Mouse (Mus musculus) lung, adult 18-20 months (tissue): ENCODE data around the gene Lmtk2.

Experiments
- DNase-seq, 2 experiments: peaks; one replicate each; pipeline ENCODE4 v3.0.0; 2022; ENCODE audit warnings: mixed read lengths in 2 of 2

Gene Lmtk2

DNA sequence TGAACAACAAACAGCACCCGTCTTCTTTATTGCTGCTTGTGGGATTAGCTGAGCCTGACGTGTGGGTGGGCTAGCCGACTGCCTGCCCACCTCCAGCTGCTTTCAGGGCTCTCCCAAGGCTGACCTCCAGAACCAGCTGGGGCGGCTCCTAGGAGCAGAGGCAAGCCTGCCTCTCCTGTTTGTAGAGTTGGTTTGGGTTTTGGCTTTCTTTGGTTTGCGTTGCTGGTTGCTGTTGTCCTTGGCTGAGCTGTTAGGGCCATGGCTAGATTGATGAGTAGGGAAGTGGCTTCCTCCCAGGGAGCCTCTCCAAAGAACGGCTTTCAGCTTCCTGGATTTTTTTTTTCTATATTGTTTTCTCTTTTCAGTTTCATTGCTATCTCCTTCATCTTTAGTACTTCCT, 78.0 kb downstream of the Lmtk2 start:
- no peak for DNase-seq

DNA sequence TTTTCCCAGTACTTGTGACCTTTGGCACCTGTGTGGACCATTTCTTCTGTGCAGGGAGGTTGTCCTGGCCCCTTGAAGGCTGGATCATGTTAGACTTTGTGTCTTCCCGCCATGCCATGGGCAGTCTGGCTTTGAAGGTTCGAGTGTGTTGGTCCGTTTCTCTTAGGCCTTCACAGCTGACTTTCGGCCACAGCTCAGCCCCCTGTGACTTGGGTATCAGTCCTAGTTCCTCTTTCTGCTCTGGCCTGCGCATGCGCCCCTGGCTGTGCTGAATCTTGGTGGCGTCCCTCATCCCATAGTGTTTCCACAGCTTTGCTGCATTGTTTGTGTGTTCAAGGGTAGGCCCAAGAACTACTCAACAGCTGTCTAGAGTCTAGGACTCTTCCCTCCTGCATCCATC, 81.0 kb downstream of the Lmtk2 start:
- DNase-seq: peak in 1 of 2 experiments; percentile 48

DNA sequence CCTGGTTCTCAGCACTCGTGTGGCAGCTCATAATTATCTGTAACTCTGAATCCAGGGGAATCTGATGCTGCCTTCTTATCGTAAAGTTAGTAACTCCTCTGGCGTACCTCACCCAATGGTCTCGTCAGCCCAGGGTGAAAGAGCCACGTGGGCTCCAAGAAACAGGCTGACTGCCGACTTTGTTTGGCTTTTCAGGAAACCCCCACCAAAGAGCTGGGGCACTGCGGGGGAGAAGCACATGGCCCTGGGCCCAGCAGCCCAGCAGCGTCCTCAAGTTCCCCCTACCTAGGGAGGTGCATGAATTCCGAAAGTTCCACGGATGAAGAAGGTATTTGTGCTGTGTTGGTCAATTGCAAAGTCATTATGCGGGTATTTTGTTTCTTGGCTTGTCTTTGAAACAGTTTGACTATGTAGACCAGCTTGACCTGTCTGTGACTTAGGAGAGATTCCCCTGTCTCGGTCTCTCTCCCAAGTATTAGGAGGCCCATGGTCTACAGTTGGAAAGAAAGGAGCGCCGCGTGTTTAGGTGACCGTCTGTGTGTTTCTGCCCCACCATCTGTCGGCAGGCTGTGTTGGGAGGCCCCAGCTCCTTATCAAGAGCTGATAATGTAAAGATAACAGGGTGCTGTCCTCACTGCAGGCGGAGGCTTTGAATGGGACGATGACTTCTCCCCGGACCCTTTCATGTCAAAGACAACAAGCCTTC, 82.5 kb downstream of the Lmtk2 start:
- DNase-seq: no peak

DNA sequence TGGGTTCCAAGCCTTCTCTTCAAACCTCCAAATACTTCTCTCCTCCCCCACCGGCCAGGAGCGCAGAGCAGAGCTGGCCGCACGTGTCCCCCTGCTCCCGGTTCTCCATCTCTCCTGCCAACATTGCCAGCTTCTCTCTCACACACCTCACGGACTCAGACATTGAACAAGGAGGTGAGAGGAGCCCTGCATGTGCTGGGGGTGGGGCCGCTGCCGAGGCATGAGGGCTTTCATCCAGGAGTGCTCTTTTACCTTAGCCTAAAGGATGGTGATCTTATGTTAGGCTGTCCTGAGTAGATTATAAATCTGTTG, 83.0 kb downstream of the Lmtk2 start:
- DNase-seq: no peak

DNA sequence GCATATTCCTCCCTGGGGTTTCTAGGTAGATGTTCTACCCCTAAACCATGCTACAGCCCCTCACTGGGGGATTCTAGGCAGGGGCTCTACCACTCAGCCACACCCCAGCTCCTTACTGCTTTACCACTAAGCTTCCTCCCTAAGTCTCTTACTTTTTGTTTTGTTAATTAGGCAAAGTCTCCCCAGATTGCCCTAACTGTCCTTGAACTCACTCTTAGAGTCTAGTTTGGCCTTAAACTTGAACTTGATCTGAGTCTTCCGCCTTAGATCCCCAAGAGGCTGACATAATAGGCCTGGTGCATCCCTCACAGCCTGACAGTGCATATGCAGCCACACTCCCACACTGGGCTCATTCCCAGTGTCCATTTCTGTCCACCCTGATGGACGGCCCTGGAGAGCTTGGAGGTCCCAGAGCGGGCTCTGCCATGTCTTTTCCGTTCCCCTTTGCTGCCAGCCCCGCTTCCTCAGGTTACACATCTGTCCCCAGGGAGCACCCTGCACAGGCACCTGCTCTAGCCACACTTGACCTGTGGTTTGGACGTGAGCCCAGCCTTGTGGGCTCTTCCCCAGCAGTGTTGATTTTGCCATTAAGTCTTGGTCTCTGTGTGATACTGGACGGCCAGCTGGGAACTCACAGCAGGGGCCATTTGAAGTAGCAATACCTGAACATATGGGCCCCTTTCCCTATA, 83.6 kb downstream of the Lmtk2 start:
- peak; percentile 87 to 89 for DNase-seq

DNA sequence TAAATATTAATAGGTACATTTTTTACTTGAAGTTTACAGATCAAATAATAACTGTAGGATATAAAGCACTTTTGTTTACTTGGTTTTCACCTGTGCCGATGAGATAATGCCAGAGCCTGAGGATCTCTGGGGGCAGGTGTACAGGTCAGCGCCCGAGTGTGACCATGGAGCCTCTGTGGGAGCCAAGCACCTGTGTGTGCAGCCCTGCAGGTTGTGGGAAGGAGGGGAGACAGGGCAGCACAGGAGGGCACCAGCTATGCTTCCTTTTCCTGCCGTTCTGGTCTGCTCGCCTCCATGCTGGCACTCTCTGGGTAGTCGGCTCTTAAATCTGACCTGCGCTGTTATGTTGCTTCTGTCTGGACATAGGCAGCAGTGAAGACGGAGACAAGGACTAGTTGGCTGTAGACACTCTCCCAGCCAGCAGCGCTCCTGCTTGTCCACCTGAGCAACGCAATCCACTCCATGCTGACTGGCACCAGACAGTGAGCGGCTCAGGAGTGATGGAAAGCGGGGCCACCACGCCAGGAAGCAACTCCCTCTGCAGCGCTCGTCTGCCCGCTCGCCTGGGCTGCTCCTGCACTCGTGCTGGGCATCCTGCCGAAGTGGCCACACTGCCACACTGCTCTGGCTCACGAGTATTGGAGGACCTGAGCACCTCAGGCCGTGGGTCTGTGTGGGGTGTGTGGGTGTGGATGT, 84.3 kb downstream of the Lmtk2 start:
- peak in 1 of 2 experiments; percentile 12 for DNase-seq

DNA sequence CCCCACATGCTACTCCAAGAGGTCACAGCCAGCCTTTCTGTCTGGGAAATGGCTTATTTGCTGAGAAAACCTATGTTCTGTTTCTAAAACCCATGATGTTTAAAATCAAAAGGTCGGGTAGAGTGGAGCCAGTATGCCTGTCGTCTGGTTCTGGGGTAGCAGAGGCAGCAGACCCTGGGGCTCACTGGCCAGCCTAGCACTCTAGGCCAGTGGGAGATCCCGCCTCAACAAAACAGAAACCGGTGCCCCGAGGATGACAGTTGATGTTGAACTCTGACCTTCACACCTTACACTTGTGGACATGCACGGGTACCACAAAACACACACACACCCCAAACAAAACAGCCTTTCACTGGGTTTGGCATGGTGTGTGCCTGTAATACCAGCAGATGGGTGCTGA, 88.2 kb downstream of the Lmtk2 start:
- no peak for DNase-seq

DNA sequence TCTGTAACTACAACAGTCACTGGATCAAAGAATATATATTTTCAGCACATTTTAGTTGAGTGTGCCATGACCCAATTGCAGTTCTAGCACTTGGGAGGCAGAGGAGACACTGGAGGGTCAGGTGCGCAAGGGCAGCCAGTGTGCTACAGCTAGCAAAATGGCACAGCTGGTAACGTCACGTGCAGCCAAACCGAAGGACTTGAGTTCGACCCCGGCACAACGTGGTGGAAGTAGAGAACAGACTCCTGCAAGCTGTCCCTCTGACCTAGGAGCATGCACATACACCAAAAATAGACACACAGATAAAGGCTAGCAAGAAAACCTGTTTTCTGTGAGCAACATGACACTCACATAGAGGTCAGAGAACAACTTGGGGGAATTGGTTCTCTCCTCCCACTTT, 89.1 kb downstream of the Lmtk2 start:
- no peak for DNase-seq

DNA sequence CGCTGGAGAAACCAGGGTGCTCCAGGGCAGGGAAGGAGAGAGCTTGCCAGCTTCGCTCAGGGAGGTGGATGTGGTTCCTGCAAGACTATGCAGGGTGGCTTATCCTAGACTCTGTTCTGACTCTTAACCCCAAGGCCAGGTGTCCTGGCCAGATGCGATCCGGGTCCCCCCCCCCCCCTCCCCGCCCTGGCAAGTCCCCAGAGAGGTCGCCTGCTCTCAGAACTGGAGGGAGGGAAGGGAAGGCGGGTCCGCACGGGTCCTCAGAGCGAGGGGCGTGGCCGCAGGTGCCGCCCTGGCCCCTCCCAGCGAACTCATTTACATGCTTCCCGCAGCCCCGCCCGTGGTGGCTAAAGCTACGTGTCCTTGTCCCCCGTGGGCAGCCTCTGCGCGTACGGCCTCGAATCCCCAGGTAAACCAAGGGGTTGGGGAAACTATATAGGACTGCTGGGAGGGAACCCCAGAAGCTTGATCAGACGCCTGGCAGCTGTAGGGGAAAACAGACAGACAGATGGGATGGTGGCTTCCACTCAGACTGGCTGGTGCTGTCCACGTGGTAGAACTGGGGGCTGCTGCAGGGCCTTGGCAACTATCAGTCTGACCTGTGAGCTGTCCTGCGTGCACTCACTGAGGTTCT, 89.8 kb downstream of the Lmtk2 start, which contains the start of gene Bhlha15:
Bhlha15 (plus strand) TSS at position 337 of the 634 bp plus-strand sequence.
- peak; percentile 79 to 84 for DNase-seq

DNA sequence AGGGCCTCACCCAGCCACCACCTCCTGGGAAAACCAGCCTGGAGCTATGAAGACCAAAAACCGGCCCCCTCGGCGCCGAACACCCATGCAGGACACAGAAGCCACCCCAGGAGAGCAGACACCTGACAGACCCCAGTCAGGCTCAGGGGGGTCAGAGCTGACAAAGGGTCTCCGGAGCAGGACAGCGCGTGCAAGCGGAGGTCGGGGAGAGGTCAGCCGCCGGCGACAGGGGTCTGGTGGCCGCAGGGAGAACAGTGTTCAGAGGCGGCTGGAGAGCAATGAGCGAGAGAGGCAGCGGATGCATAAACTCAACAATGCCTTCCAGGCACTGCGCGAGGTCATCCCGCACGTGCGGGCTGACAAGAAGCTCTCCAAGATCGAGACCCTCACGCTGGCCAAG, 90.8 kb downstream of the Lmtk2 start:
- no peak for DNase-seq

DNA sequence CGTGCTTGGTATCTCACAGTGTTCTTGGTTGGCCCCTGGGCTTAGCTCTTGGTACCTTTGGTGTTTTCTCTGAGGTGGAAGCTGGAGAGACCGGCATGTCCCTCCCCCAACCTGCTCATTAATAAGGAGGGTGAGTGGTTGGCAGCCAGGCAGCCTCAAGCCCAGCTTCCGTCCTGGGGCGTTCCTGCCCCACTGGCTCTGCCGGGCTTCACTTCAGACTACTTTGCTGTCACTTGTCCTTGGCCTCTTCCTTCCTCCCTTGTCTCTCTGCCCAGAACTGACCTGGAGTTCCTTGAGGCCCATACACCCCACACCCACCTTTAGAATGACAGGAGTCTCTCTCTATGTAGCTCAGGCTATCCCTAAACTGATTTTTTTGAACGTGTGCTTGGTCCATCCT, 92.4 kb downstream of the Lmtk2 start:
- DNase-seq: peak in 1 of 2 experiments; percentile 32

DNA sequence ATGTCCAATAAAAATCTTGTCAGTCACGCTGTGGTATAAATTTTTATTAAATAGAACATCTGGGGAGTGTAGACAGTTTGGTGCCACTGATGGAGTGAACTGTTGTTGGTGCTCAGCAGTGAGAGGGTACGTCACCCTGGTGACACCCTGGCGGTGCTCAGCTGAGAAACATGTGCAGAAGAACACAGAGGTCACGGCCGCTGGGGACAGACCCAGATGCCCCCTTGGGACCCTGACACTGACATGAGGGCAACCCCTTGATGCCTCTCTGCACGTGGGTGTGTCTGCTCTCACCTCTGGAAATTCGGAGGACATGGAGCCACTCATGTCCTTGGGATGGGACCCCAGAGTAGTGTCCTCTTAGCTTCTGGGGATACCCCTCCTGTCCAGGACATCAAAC, 94.2 kb downstream of the Lmtk2 start:
- no peak for DNase-seq

DNA sequence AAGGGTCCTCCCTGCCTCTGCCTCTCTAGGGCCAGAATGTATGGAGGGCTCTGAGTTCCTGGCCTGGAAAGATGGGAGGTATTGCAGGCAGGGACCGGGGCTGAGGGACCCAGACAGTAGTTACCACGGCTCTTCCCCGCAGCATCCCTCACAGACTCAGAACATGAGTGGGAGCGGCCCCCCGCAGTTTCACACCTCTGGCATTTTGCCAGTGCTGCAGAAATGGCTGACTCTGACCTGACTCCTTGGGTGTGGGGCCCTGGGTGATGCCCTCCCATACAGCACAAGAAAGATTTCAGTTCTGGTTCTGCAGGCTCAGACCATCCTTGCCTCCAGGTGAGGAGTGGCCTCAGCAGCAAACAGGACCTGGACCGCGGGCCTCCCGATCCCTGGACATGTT, 95.3 kb downstream of the Lmtk2 start:
- DNase-seq: no peak

DNA sequence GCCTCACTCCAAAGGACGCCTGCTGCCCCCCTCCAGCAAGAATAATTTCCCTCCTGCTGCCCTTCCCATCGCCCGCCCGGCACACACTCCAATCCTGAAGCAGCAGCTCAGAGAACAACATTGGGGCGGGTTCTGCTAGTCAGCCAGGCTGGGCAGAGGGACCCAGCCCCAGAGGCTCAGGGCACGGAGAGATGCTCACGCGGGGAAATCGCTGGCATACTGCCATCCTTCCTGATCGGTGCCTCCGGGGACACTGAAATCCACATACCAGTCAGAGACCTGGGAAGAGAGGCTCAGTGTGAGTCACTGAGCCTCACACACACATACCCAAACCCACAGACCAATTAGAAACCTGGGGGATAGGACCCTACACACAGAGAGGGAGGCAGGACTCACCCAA, 100.4 kb downstream of the Lmtk2 start:
- no peak for DNase-seq

DNA sequence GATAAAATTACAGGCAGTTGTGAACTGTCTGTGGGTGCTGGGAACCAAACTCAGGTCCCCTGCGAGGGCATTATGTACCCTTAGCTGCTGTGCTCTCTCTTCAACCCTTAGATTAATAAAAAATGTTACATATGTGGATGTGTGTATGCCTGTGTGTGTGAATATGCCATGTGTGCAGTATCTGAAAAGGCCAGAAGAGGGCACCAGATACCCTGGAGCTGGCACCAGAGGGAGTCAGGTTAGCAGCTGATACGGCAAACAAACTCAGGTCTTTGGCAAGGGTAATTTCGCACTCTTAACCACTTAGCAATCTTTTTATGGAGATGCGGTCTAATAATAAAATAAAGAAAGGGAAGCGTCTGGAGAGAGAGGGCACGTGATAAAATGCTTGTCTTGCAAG, 102.2 kb downstream of the Lmtk2 start:
- no peak for DNase-seq

DNA sequence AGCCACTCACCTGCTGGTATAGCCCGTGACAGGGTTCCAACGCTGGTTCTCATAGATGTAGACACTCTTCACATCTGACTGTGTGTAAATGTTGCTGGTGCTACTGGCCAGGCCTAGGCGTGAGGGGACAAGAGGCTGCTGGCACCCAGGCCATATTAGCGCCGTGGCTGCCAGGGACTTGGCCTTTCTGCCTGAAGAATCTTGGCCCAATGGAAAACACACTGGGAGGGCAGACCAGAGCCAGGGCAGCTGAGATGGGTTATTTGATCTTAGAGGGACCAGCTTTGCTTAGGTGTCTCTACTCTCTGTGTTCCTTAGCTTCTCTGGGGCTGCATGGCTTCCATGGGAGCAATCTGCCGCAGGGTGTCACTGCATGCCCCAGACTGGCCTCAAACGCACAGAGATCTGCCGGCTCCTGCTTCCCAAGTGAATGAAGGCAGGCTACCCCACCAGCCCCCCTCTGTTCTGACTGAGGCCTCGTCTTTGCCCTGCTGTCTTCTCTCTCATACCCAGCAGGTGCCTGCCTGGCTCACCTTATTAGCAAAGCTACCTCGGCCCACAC, 103.2 kb downstream of the Lmtk2 start:
- no peak for DNase-seq

DNA sequence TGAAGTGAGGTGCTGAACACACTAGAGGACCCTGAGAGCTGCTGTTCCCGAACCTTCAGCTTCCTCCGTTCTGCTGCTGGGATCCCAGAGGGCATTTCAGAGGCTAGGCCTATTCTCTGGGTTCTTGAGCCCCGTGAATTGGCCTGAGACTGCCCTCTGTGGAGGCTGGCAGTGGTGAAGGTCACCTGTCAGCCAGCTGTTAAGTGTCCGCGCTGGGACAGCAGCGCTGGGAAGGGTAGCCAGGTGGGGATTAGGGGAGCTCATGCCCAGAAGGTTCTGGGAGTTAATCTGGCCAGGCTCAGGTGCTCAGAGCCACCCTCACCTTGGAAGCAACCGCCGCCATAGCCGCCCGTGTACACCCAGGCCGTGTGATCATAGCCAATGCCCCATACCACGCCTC, 104.1 kb downstream of the Lmtk2 start:
- DNase-seq: no peak

DNA sequence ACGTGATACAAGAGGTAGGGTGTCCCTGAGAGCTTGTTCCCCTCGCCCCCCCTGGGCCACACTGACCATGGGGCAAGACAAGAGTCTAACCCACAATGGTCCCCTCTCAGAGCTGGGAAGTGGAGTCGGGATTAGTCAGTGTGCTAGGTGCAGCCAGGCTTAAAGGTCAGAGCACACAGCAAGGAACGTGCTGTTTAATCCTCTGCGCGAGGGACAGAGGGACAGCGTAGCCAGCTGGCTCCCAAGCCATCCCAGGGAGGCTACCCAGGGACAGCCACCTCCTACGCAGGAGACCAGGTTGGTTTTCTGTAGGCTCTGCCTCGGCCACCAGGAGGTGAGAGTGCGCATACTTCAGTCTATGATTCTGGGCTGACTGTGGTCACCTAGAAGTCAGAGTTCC, 104.7 kb downstream of the Lmtk2 start:
- no peak for DNase-seq

DNA sequence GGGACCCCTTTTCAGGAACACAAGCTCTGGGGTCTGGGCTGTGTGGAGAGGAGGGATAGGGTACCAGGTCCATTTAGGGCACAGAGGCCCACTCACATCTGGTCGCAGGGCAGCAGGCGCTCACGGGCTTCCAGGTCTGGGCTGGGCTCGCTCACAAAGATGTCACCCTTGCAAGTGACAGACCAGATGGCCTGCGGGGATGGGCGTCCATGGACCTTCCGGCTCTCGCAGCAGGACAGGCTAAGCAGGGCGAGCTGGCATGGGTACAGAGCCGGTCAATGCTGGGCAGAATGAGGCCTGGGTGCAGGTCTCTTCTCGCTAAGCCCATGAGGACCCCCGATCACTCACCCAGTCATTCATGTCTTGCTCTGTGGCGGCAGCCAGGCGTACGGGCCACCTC, 105.8 kb downstream of the Lmtk2 start:
- DNase-seq: no peak

DNA sequence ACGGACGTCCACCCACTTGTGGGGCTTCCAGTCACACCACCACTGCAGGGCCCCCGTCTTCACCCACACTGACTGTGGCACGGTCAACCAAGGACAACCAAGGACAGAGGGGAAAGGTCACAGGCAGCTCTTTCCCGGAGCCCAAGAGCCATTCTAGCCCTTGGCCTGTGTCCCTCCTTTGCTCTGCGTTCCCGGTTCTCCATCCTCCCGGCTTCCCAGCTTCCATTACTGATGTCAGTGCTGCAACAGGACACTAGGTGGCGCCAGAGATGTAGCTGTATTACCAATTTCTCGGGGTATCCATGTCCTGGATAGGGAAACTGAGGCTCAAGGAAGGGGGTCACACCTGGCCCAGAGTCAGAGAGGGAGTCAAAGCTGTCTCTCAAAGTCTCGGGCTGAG, 107.2 kb downstream of the Lmtk2 start:
- DNase-seq: peak; percentile 36 to 41

DNA sequence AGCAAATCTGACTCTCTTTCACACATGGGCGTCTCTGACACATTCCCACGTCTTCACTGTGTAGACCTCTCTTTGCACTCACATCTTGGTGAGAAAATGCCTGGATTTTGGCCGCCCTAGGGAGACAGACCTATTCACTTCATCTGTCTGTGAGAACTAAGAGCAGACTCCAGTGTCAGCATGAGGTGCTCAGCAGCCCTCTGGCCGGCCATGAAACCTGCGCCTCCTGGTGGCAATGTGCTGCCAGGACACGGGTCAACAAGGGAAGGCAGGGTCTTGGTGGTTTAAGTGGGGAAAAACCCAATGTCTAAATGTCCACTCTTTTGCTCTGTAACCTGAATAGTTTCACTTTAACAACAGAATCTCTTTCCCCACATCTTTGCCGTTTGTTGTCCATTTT, 114.2 kb downstream of the Lmtk2 start:
- peak; percentile 52 to 60 for DNase-seq

DNA sequence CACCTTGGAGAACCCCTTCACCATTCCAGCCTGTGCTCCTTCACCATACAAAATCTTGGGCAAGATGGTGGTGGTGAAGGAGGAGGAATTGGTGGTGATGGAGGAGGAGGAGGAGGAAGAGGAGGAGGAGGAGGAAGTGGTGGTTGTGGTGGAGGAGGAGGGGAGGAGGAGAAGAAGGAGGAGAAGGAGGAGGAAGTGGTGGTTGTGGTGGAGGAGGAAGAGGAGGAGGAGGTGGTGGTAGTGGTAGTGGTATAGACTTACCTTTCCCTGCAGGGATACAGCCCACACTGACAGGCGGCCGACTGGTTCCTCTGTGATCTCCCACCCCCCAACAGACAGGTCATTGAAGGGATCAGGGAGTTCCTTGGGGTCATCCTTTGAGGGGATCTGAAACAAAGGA, 115.8 kb downstream of the Lmtk2 start:
- DNase-seq: no peak

DNA sequence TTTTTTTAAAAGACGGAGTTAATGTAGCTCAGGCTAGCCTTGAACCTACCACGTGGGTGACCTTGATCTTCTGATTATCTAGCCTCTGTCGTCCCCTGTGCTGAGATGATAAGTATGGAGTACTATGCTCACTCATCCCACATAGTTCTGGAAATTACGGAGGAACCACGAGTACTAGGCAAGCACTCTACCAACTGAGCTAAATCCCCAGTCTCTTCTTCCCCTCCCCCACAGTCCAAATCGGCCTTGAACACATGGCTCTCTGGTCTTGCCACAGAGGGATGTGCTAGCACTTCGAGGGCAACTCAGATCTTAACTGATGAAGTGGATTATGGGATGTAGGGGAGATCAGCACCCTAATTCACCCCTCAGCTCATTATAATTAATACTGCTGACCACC, 117.8 kb downstream of the Lmtk2 start:
- no peak for DNase-seq
